Mouse (Mus musculus) cerebellum, postnatal 4 days (tissue): ENCODE data around the gene Ccdc9.
"Not testable (repeated sequence)": the region's sequence is repeated elsewhere in the genome, so short reads cannot be mapped to it uniquely, and the experiment has no call there.

Source experiments
- DNase-seq, 2 experiments: peaks; one replicate each; pipeline ENCODE4 v3.0.0; 2022; ENCODE audit warnings: low spot score in 2 of 2, mixed read lengths in 1 of 2

The Ccdc9 gene

GRCm38 (mm10) chr7:16308093-16308492, 21.5 kb upstream of the Ccdc9 start, which contains the start of gene Bbc3:
Gene Bbc3 (plus strand): TSS chr7:16308393.
- DNase-seq, result not testable (repeated sequence)

- not testable (repeated sequence) for DNase-seq
Observed at GRCm38 (mm10) chr7:16307141-16307540, 20.5 kb upstream of the Ccdc9 start.

- peak; percentile 93 to 96 for DNase-seq
Observed at GRCm38 (mm10) chr7:16299419-16300035, 12.9 kb upstream of the Ccdc9 start.

GRCm38 (mm10) chr7:16298927-16299326, 12.3 kb upstream of the Ccdc9 start:
- no peak for DNase-seq

- no peak for DNase-seq
Observed at GRCm38 (mm10) chr7:16297616-16298015, 11.0 kb upstream of the Ccdc9 start.

- peak; percentile 80 to 81 for DNase-seq
Observed at GRCm38 (mm10) chr7:16296766-16297390, 10.3 kb upstream of the Ccdc9 start.

- DNase-seq, result no peak
Observed at GRCm38 (mm10) chr7:16296146-16296545, 9.6 kb upstream of the Ccdc9 start.

GRCm38 (mm10) chr7:16295321-16295900, 8.8 kb upstream of the Ccdc9 start:
- peak in 1 of 2 experiments; percentile 63 for DNase-seq

GRCm38 (mm10) chr7:16294837-16295236, 8.2 kb upstream of the Ccdc9 start:
- DNase-seq, result peak; percentile 92 to 97

- DNase-seq, result peak in 1 of 2 experiments; percentile 37
Observed at GRCm38 (mm10) chr7:16294346-16294745, 7.8 kb upstream of the Ccdc9 start.

GRCm38 (mm10) chr7:16287791-16288190, 1.2 kb upstream of the Ccdc9 start:
- no peak for DNase-seq

- no peak for DNase-seq
Observed at GRCm38 (mm10) chr7:16287016-16287415, 421 bp upstream of the Ccdc9 start.

- DNase-seq, result peak in 1 of 2 experiments; percentile 39
Observed at GRCm38 (mm10) chr7:16285450-16286025, 1.1 kb downstream of the Ccdc9 start.

- DNase-seq, result no peak
Observed at GRCm38 (mm10) chr7:16284904-16285303, 1.7 kb downstream of the Ccdc9 start.

GRCm38 (mm10) chr7:16284001-16284400, 2.6 kb downstream of the Ccdc9 start:
- DNase-seq, result no peak

- DNase-seq, result no peak
Observed at GRCm38 (mm10) chr7:16282334-16282733, 4.3 kb downstream of the Ccdc9 start.

GRCm38 (mm10) chr7:16280721-16281120, 5.9 kb downstream of the Ccdc9 start:
- DNase-seq, result no peak

GRCm38 (mm10) chr7:16274922-16275890, 11.4 kb downstream of the Ccdc9 start:
- no peak for DNase-seq

- DNase-seq, result no peak
Observed at GRCm38 (mm10) chr7:16273766-16274140, 12.8 kb downstream of the Ccdc9 start.

- peak; percentile 51 to 79 for DNase-seq
Observed at GRCm38 (mm10) chr7:16273081-16273765, 13.4 kb downstream of the Ccdc9 start, which contains the start of gene Inafm1. Gene Inafm1 (minus strand): TSS chr7:16273617.

GRCm38 (mm10) chr7:16272681-16273080, 13.9 kb downstream of the Ccdc9 start:
- peak in 1 of 2 experiments; percentile 69 for DNase-seq
